Mouse (Mus musculus) embryonic facial prominence, embryonic 15.5 days (tissue): Measurements from ENCODE around the gene Hoxb2. TPM values are rescaled to one million over a fixed set of nuclear protein-coding genes. Genes with fewer than 3 reads are reported as not detected.

ENCODE experiments used
- ATAC-seq: fragments of 200-750 bp; cut with Nextera tagmentation; 2 replicates; pipeline ENCODE4 v1.8.0; 2017; ENCODE audit warnings: low read depth, moderate TSS enrichment; ENCODE audit not compliant: insufficient number of reproducible peaks, low FRiP score, low TSS enrichment
- H3K27ac ChIP-seq: fragments of 300-500 bp; sonication (generic); replicated peaks from 2 replicates; pipeline ENCODE4 v1.5.1; 2015; ENCODE audit warnings: mild to moderate bottlenecking, inconsistent platforms
- H3K27me3 ChIP-seq: fragments of 300-500 bp; sonication (generic); 2 replicates; pipeline ENCODE4 v1.6.1; 2015; ENCODE audit warnings: inconsistent platforms
- H3K36me3 ChIP-seq: fragments of 300-500 bp; sonication (generic); 2 replicates; pipeline ENCODE4 v1.6.1; 2015; ENCODE audit warnings: mild to moderate bottlenecking, inconsistent platforms
- H3K4me1 ChIP-seq: fragments of 300-500 bp; sonication (generic); 2 replicates; pipeline ENCODE4 v1.6.1; 2015; ENCODE audit warnings: inconsistent platforms
- H3K4me2 ChIP-seq: fragments of 300-500 bp; sonication (generic); replicated peaks from 2 replicates; pipeline ENCODE4 v1.6.1; 2015; ENCODE audit warnings: mild to moderate bottlenecking, inconsistent platforms
- H3K4me3 ChIP-seq: fragments of 300-500 bp; sonication (generic); replicated peaks from 2 replicates; pipeline ENCODE4 v1.5.1; 2015; ENCODE audit warnings: mild to moderate bottlenecking, inconsistent platforms
- H3K9ac ChIP-seq: fragments of 300-500 bp; sonication (generic); 2 replicates; pipeline ENCODE4 v1.6.1; 2015; ENCODE audit warnings: inconsistent platforms
- H3K9me3 ChIP-seq: fragments of 300-500 bp; sonication (generic); replicated peaks from 2 replicates; pipeline ENCODE4 v1.6.1; 2016; ENCODE audit warnings: inconsistent platforms
- WGBS: fragments of 180-500 bp; shearing (Covaris S2); methylation state at CpG from one replicate; pipeline ENCODE4 v1.1.7; 2015; 5-methylcytosine and 5-hydroxymethylcytosine counted together
- microRNA counts: library from miRNA; unstranded; fragments of <30 nt; microRNA quantifications from one replicate; lab custom pipeline; 2016
- microRNA-seq: library from miRNA; unstranded; fragments of <30 nt; microRNA quantifications from one replicate; pipeline ENCODE4, GENCODE M21; 2016; ENCODE audit warnings: borderline number of aligned reads
- polyA plus RNA-seq: library from polyadenylated mRNA; unstranded; fragments of >200 nt; fragmentation: Nextera tagmentation; extraction: Ambion mirVana; gene quantifications from 2 replicates; pipeline ENCODE4 v1.2.1, GENCODE M21; 2015

Gene Hoxb2
- polyA plus RNA-seq, 1 experiment from 2014 or later = 1.4 TPM

DNA sequence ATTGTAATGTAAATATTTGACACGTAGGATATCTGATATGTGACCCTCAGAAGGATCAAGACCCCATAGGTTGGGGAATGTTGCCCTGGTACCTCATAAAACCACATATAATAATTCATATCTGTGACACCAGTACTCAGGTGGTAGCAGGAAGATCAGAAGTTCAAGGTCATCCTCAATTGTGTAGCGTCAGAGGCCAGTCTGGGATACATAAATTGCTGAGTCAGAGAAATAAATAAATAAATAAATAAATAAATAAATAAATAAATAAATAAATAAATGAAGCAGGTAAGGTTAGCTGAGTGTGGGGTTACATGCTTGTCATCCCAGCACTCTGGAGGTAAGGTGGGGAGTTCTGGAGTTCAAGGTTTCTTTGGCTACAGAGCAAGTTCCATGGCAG, 37.3 kb downstream of the Hoxb2 start:
- H3K4me3 ChIP-seq = no peak overlapping the region
- no peak overlapping the region for H3K4me2 ChIP-seq
- H3K27ac ChIP-seq = no peak overlapping the region
- 0 out of 2 replicates have a peak, but pooled peaks cover 6% of the 10 kb centered on the region for H3K4me1 ChIP-seq
- ATAC-seq = no peak
- 70% methylated on average over 2 of the region's 2 CpGs for WGBS
- H3K9me3 ChIP-seq = no peaks in the 10 kb centered on the region
- no peaks in the 10 kb centered on the region for H3K36me3 ChIP-seq
- no peaks in the 10 kb centered on the region for H3K27me3 ChIP-seq
- H3K9ac ChIP-seq = no peak overlapping the region

DNA sequence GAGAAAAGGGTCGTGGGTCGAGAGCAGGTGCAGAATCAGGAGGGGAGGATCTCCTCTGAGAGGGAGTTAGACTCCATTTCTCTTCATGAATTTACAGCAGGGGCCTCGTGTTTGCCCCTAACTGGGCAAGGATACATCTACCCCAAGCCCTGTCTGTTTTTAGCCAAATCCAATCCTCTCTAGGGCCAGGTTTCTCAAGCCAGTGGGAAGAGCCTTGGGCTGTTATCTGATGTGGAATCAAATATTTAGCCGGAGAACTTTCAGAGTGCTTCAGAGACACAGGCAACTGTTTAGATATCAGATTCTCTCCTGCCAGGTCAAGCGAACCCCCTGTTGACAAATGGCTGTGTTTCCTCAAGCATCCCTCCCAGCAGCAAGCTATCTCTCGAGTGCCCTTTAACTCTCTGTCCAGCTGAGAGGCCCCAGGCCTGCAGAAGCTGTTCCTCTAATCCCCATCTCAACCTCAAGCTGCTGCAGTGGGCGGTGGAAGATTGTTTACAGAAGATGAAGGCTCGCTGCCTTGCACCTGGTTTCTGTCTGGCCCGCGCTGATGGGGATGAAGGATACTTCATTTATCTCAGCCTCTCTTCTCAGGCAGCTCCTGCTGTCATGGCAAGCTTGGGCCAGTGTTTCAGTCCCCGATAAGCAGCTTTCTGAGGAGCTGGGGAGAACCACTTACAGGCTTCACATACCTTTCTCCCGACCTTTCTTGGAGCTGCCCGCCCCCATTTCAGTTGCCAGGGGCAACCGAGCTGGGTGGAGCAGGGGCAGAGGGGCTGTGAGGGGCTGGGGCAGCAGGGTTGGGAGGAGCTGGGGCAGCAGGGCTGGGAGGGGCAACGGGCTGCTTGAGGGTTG, 46.7 kb downstream of the Hoxb2 start:
- Histone ChIP-seq H3K27me3 (peaks cover 11% of the 10 kb centered on the region), H3K9ac (no peak overlapping the region), H3K27ac (no peak overlapping the region), H3K36me3 (no peaks in the 10 kb centered on the region), H3K4me1 (peaks cover 5% of the 10 kb centered on the region; the same call in 1 of the 2 replicates), H3K4me2 (no peak overlapping the region), H3K9me3 (no peaks in the 10 kb centered on the region), H3K4me3 (no peak overlapping the region)
- ATAC-seq = no peak
- WGBS = 12% methylated on average over 15 of the region's 15 CpGs

DNA sequence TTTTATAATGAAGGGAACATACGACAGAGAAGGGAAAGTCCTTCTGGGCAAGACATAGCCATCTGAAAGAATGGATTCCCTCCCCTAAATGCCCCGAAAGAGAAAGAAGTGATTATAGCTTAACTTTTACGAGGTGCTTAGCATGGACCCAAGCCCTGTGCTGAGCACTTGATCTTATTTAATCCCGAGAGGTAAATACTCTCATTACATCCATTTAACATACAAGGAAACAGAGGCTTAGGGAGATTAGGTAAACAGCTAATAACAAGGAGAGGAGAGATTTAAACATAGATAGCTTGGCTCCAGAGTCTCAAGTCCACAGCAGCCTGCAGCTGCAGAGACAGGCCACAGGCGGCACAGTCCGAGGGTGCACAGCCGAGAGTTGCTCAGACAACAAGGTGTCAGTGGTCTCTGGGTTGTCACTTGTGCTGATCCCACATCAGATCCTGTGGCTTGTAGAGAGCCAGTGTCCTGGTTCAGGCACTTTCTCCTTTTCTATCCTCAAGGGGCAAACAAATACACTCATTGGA, 47.5 kb downstream of the Hoxb2 start:
- Histone ChIP-seq H3K27me3 (peaks cover 17% of the 10 kb centered on the region), H3K9me3 (no peaks in the 10 kb centered on the region), H3K9ac (no peak overlapping the region), H3K36me3 (no peaks in the 10 kb centered on the region), H3K4me2 (no peak overlapping the region), H3K4me1 (peaks cover 5% of the 10 kb centered on the region; the same call in 1 of the 2 replicates), H3K27ac (no peak overlapping the region), H3K4me3 (no peak overlapping the region)
- 30% methylated on average over 7 of the region's 7 CpGs for WGBS
- no peak for ATAC-seq

DNA sequence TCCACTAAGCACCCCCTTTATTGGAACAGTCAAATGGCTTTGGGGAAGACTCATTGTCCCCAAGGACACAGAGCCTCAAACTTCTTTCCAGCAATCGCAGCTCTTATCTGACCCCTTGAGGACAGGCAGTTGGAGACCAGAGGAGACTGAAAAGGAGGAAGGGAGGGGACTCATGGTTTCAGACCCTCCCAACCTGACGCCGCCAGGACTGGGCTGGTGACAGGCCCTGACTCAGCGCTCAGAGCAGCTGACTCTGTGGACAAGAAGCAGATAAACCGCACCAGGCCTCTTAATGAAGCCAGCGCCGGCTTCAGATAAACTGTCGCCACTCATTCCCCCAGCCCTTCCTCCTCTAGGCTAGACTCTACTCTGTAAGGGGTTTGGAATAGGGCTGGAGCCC, 49.6 kb downstream of the Hoxb2 start:
- WGBS = 25% methylated on average over 8 of the region's 8 CpGs
- no peak for ATAC-seq
- no peak overlapping the region for H3K9ac ChIP-seq
- no peak overlapping the region for H3K4me2 ChIP-seq
- H3K9me3 ChIP-seq = no peaks in the 10 kb centered on the region
- H3K4me1 ChIP-seq = peaks cover 17% of the 10 kb centered on the region; the same call in 1 of the 2 replicates
- no peaks in the 10 kb centered on the region for H3K36me3 ChIP-seq
- H3K27me3 ChIP-seq = peaks cover 17% of the 10 kb centered on the region
- no peak overlapping the region for H3K27ac ChIP-seq
- H3K4me3 ChIP-seq = no peak overlapping the region

MicroRNA genes within 50 kb of the gene (microRNA counts, 519-probe panel; counts per million panel counts)
- microRNA mmu-miR-10a (lab: Ali Mortazavi, UCI) = 2,146 counts per million, percentile 46 among the panel's probes with 10 or more counts

Small RNA genes lying within 50 kb of the gene (microRNA-seq; reads per million reads assigned to microRNA genes)
- 599 reads per million, percentile 73 among the genes with 10 or more reads in this experiment for gene Mir10a

Other genes starting within 250 kb of the Hoxb2 start
- gene Calcoco2, start 238.6 kb upstream of the Hoxb2 start, polyA plus RNA-seq = 1.1 and 1.6 TPM in 2 replicates
- gene Ttll6, start 216.7 kb upstream of the Hoxb2 start, polyA plus RNA-seq = 1.1 and 2.4 TPM in 2 replicates
- not detected in 2 replicates for gene Hoxb13, start 156.2 kb upstream of the Hoxb2 start, polyA plus RNA-seq
- 0.07 TPM in 1 of 2 replicates, not detected in the other for gene Hoxb9, start 79.1 kb upstream of the Hoxb2 start, polyA plus RNA-seq
- not detected in 2 replicates for gene Hoxb8, start 68.6 kb upstream of the Hoxb2 start, polyA plus RNA-seq
- not detected in 2 replicates for gene Hoxb7, start 63.9 kb upstream of the Hoxb2 start, polyA plus RNA-seq
- gene Hoxb6, start 58.0 kb upstream of the Hoxb2 start, polyA plus RNA-seq = not detected in 2 replicates
- gene Hoxb5, start 47.2 kb upstream of the Hoxb2 start, polyA plus RNA-seq = not detected in 2 replicates
- gene Hoxb4, start 32.3 kb upstream of the Hoxb2 start, polyA plus RNA-seq = 0.11 TPM in 1 of 2 replicates, not detected in the other
- gene Hoxb3, start 27.2 kb upstream of the Hoxb2 start, polyA plus RNA-seq = 0.07 TPM in 1 of 2 replicates, not detected in the other
- not detected in 2 replicates for gene Hoxb1, start 15.2 kb downstream of the Hoxb2 start, polyA plus RNA-seq
- gene Skap1, start 114.1 kb downstream of the Hoxb2 start, polyA plus RNA-seq = 2.0 and 2.3 TPM in 2 replicates